Mouse (Mus musculus) gastrocnemius, adult 8-10 months (tissue): ENCODE results near the gene 2310022A10Rik. TPM values are rescaled to one million over a fixed set of nuclear protein-coding genes. Genes with fewer than 3 reads are reported as not detected.

ENCODE experiments used
- DNase-seq, 2 experiments: peaks; one replicate each; pipeline ENCODE4 v3.0.0; 2022; ENCODE audit warnings: low spot score in 2 of 2
- total RNA-seq, 4 experiments: library from RNA; stranded (reverse); gene quantifications; 2 replicates each; pipeline ENCODE4 v1.2.4; 2022

Gene 2310022A10Rik
- total RNA-seq, 4 experiments from 2014 or later, result 118 to 123 (median 121) TPM

DNA sequence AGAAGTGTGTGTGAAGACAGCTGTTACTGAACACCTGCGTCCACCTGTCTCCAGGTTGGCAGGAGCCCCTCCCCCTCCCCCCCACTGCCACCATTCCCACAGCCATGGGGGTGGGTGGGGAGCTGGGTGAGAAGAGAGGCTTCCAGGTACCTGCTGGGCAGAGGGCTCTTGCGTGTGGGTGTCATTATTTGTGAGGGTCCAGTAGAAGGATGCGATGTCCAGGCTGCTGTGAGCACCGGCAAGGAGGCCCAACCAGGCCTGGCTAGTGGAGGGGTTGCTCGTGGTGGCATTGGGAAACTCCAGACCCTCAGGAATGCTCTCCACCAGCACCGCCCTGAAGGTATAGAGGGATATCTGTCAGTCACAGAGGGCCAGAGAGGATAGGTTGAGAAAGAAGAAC, 12.1 kb upstream of the 2310022A10Rik start:
- DNase-seq, result no peak

DNA sequence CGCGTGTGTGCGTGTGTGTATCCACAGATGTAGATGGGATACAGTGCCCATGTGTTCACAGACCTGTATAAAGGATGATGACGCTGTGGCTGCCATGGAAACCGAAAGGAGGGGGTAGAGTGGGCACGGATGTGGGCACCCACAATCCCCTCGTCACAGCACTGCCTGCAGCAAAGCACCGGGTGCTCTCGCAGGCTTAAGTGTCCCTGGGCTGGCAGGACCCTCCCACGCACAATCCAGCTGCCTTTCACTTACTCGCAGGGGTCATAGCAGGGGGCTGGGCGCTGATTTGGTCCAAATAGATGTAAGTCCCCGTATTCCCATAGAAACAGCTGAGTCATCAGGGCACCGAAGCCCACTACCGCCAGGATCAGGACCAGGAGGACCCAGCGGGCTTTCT, 11.6 kb upstream of the 2310022A10Rik start:
- no peak for DNase-seq

DNA sequence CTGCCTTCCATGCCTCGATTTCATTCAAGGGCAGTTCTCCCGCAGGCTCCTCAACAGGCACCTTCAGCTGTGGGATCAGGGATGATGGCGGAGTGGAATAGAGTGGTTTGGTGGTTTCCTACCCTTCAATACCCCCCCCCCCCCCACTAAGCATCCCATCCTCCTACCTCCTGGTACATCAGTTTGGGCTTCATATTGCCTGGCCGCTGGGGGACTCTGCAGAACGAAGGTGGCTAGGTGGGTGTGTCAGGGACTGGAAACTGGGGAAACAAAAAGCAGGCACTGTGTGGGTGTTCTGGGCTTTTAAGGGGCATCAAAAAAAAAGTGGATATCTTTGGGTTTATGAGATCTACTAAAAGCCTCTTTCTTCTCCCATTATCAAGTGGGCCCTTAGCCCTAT, 11.1 kb upstream of the 2310022A10Rik start:
- DNase-seq, result no peak

DNA sequence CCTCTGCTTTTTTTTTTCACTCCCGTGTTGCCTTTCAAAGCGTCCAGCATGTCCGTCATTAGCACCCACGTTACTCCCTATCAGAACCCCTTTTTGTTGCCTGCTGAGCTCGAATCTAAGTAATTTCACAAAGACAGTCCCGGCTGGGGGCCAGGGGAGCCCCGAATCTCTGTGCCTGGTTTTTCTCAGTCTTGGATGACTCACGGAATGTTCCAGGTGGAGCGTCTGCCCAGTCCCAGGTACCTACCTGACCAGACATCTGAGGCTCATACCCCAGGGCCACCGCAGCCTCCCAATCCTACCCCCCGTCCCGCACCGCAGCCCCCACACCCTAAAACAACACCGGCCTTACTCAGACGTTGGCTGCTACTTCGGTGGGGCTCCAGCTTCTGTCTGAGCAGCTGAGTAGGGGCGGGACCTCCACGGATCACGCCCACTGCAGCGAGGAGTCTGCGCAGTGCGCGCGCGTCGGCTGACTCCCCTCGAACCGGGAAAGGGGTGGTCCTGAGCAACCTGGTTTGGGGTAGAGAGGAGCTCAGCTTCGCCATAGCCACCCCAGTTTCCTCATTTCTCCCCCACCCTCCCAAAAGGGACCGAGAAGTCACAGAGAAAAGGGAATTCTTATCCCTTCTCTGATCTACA, 10.5 kb upstream of the 2310022A10Rik start:
- peak; percentile 48 to 66 for DNase-seq

GRCm38 (mm10) chr7:27543065-27543464, 10.0 kb upstream of the 2310022A10Rik start:
- no peak for DNase-seq

- DNase-seq, result no peak
Observed at GRCm38 (mm10) chr7:27543851-27544250, 9.2 kb upstream of the 2310022A10Rik start.

GRCm38 (mm10) chr7:27544675-27545370, 8.2 kb upstream of the 2310022A10Rik start:
- no peak for DNase-seq

DNA sequence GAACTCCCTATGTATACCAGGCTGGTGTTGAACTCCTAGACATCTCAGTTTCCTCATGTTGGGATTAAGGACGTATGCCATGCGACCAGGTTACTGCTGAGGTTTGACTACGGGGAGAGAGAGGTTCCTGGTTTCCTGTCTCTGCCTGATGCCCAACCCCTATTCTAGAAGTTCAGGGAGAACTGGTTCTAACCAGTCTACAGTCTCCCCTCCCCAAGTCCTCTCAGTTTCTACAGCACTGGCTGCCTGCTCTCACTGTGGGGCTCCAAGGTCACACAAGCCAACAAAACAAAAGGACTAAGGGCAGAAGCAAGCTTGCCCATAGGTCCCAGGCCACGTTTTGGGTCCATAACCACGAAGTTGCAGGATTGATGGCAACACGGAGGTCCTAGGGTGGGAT, 3.4 kb upstream of the 2310022A10Rik start:
- DNase-seq, result no peak

GRCm38 (mm10) chr7:27552070-27552469, 963 bp upstream of the 2310022A10Rik start:
- DNase-seq, result no peak

- DNase-seq, result peak; percentile 69 to 84
Observed at GRCm38 (mm10) chr7:27560291-27560887, 7.4 kb downstream of the 2310022A10Rik start.

DNA sequence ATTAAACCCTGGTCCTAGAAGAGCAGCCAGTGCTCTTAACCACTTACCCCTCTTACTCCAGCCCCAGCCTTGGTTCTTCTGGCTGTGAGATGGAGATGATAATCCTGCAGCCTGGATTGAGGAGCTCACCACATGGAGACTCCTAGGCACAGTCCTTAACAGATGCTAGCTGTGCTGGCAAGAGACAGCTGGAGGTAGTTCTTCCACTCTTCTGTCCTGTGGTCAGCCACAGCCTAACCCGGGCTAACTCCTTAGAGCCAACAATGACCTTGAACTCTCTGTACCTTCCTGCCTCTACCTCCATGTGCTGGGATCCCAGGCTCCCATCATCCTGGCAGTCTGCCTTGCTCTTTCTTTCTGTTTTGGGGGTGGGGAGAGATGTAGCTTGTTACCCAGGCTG, 7.9 kb downstream of the 2310022A10Rik start:
- no peak for DNase-seq

- DNase-seq, result no peak
Observed at GRCm38 (mm10) chr7:27569580-27570224, 16.7 kb downstream of the 2310022A10Rik start.

DNA sequence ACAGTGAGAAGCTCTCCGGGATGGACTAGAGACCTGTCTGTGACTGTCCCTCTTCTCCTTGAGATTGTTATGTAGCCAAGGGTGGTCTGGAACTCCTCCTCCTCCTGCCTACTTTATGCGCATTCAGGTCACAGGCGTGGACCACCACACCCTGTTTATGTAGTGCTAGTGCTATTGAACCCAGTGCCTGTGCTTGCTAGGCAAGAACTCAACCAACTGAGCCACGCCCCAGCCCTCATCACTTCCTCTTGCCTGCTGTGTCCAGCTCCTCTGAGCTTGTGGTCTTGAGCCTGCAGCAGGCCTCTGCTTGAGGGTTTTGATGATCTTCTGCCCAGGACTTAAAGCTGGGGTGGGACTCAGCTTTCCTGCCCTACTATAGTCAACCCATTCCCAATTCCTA, 19.1 kb downstream of the 2310022A10Rik start:
- no peak for DNase-seq

DNA sequence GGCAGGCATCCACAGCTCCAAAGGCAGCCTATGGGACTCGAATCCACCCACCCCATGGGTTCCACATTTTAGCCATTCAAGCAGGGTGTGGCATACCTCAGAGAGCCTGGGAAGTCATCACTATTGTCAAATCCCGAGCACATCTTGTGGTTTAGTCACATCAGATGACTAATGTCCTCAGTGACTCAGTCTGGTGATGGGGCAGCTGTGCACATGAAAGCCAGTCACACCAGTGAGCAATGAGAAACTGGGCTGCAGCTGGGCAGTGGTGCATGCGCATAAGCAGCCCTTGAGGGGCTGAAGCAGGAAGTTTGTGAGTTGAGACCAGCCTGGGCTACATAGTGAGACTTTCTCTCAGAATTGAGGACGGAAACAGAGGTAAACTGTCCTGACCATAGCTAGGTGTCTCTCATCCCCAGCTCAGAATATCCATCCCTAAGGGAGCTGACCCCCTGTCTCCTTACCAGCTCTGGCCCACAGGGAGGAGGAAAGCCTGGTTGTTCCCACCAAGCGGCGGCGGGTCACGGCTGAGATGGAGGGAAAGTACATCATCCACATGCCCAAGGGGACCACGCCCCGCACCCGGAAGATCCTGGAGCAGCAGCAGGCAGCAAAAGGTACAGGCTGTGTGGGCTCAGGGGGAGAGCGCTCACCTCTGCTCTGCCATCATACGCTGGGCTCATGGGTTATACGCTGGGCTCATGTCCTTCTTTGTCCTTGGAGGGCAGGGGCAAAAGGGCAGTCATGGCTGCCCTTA, 21.3 kb downstream of the 2310022A10Rik start:
- DNase-seq, result no peak

GRCm38 (mm10) chr7:27576914-27577313, 23.9 kb downstream of the 2310022A10Rik start:
- DNase-seq, result peak in 1 of 2 experiments; percentile 32

- no peak for DNase-seq
Observed at GRCm38 (mm10) chr7:27577589-27577988, 24.6 kb downstream of the 2310022A10Rik start.

GRCm38 (mm10) chr7:27578465-27578864, 25.4 kb downstream of the 2310022A10Rik start:
- DNase-seq, result no peak

GRCm38 (mm10) chr7:27580380-27581174, 27.5 kb downstream of the 2310022A10Rik start:
- no peak for DNase-seq

- no peak for DNase-seq
Observed at GRCm38 (mm10) chr7:27586861-27587260, 33.8 kb downstream of the 2310022A10Rik start.

DNA sequence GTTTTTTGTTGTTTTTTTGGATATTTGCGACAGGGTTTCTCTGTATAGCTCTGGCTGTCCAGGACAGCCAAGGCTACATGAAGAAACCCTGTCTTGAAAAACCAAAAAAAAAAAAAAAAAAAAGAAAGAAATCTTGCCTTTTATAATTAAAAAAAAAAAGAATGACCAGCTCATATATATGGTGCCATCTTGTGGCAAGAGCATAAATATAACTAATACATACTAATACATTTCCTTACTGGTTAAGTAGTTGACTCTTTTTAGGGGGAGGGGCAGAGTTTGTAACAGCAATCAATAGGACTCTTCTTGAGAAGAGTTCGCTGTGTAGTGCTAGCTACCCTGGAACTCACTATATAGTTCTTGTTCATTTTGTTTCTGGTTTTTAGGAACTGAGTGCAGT, 34.7 kb downstream of the 2310022A10Rik start:
- DNase-seq, result no peak

- no peak for DNase-seq
Observed at GRCm38 (mm10) chr7:27590088-27590487, 37.1 kb downstream of the 2310022A10Rik start.
